Mouse (Mus musculus) neural tube, embryonic 11.5 days (tissue): ENCODE results near the gene Msh5. TPM values are rescaled to one million over a fixed set of nuclear protein-coding genes. Genes with fewer than 3 reads are reported as not detected.
"Not testable (repeated sequence)": the region's sequence is repeated elsewhere in the genome, so short reads cannot be mapped to it uniquely, and the experiment has no call there.

ENCODE experiments used
- ATAC-seq: fragments of 200-750 bp; cut with Nextera tagmentation; 2 replicates; pipeline ENCODE4 v1.8.0; 2017; ENCODE audit warnings: moderate number of reproducible peaks, mild to moderate bottlenecking, moderate TSS enrichment, moderate library complexity; ENCODE audit not compliant: insufficient read depth, low FRiP score, low TSS enrichment
- DNase-seq: peaks from one replicate; pipeline ENCODE4 v3.0.0-alpha.2; 2015; ENCODE audit warnings: low spot score
- H3K27ac ChIP-seq: fragments of 300-500 bp; sonication (generic); 2 replicates; pipeline ENCODE4 v1.5.1; 2014; ENCODE audit warnings: low read depth, mild to moderate bottlenecking, low read length
- H3K27me3 ChIP-seq: fragments of 300-500 bp; sonication (generic); 2 replicates; pipeline ENCODE4 v1.6.1; 2014; ENCODE audit warnings: mild to moderate bottlenecking, low read length, mixed read lengths; ENCODE audit not compliant: control insufficient read depth, insufficient read depth
- H3K36me3 ChIP-seq: fragments of 300-500 bp; sonication (generic); 2 replicates; pipeline ENCODE4 v1.6.1; 2014; ENCODE audit warnings: mild to moderate bottlenecking, low read length, moderate library complexity, mixed read lengths; ENCODE audit not compliant: control insufficient read depth, insufficient read depth
- H3K4me1 ChIP-seq: fragments of 300-500 bp; sonication (generic); 2 replicates; pipeline ENCODE4 v1.6.1; 2014; ENCODE audit warnings: low read length, mixed read lengths; ENCODE audit not compliant: control insufficient read depth, insufficient read depth
- H3K4me2 ChIP-seq: fragments of 300-500 bp; sonication (generic); 2 replicates; pipeline ENCODE4 v1.6.1; 2014; ENCODE audit warnings: low read depth, mild to moderate bottlenecking, moderate library complexity
- H3K4me3 ChIP-seq: fragments of 300-500 bp; sonication (generic); 2 replicates; pipeline ENCODE4 v1.5.1; 2014; ENCODE audit warnings: low read depth, low read length
- H3K9ac ChIP-seq: fragments of 300-500 bp; sonication (generic); 2 replicates; pipeline ENCODE4 v1.6.1; 2014; ENCODE audit warnings: mild to moderate bottlenecking, low read length
- H3K9me3 ChIP-seq: fragments of 300-500 bp; sonication (generic); 2 replicates; pipeline ENCODE4 v1.6.1; 2016; ENCODE audit warnings: low read length; ENCODE audit not compliant: control insufficient read depth
- WGBS: fragments of 180-500 bp; shearing (Covaris S2); extraction: QIAGEN DNeasy Blood & Tissue Kit; methylation state at CpG from one replicate; pipeline ENCODE4 v1.1.7; 2014; 5-methylcytosine and 5-hydroxymethylcytosine counted together
- polyA plus RNA-seq: library from polyadenylated mRNA; unstranded; fragments of >200 nt; fragmentation: Nextera tagmentation; extraction: Ambion mirVana; gene quantifications from 2 replicates; pipeline ENCODE4 v1.2.1, GENCODE M21; 2014

Msh5 gene
- polyA plus RNA-seq, 1 experiment from 2014 or later, result 4.1 TPM

- no peak for DNase-seq
- Histone ChIP-seq H3K27me3 (no peaks in the 10 kb centered on the region), H3K9ac (no peak within 1 kb of the TSS), H3K27ac (no peak within 1 kb of the TSS), H3K4me3 (no peak within 1 kb of the TSS), H3K4me1 (no peaks in the 10 kb centered on the region), H3K4me2 (no peak within 1 kb of the TSS), H3K9me3 (no peaks in the 10 kb centered on the region), H3K36me3 (peaks cover 31% of the 10 kb centered on the region)
- ATAC-seq, result no peak
- WGBS, result 84% methylated on average over 12 of the region's 12 CpGs
Measured at GRCm38 (mm10) chr17:35016376-35016775, 30.2 kb downstream of the Msh5 start, which contains the start of gene Vwa7. Gene Vwa7 (plus strand): TSS chr17:35016579.

DNA sequence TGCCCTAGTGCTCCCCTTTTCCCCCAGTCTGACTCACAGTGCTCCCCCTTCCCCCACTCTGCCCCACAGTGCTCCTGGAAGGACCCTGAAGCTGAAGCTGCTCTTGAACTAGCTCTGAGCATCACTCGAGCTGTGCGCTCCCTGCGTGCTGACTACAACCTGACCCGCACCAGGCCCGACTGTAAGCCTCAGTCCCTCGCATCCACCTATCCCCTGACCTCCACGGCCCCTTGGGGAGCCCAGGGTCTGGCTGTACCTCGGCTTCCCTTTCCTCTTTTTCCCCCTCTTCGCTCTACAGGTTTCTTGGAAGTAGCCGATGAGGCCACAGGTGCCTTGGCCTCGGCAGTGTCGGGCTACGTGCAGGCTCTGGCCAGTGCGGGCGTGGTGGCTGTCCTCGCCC lies 31.2 kb downstream of the Msh5 start:
- Histone ChIP-seq H3K4me1 (no peaks in the 10 kb centered on the region), H3K27ac (no peak overlapping the region), H3K4me3 (no peak overlapping the region), H3K27me3 (no peaks in the 10 kb centered on the region), H3K4me2 (no peak overlapping the region), H3K36me3 (peaks cover 38% of the 10 kb centered on the region), H3K9ac (no peak overlapping the region), H3K9me3 (no peaks in the 10 kb centered on the region)
- ATAC-seq (no peak), DNase-seq (no peak)
- 92% methylated on average over 16 of the region's 16 CpGs for WGBS

- Histone ChIP-seq H3K4me2 (no peak overlapping the region), H3K27ac (no peak overlapping the region), H3K4me3 (no peak overlapping the region), H3K9ac (no peak overlapping the region), H3K27me3 (no peaks in the 10 kb centered on the region), H3K4me1 (no peaks in the 10 kb centered on the region), H3K9me3 (no peaks in the 10 kb centered on the region), H3K36me3 (peaks cover 41% of the 10 kb centered on the region)
- ATAC-seq (no peak), DNase-seq (no peak)
- WGBS, result 89% methylated on average over 6 of the region's 6 CpGs
Measured at GRCm38 (mm10) chr17:35013221-35013620, 33.3 kb downstream of the Msh5 start.

GRCm38 (mm10) chr17:35012430-35012829 lies 34.1 kb downstream of the Msh5 start:
- H3K27me3 ChIP-seq, result no peaks in the 10 kb centered on the region
- no peak overlapping the region for H3K4me3 ChIP-seq
- H3K9me3 ChIP-seq, result no peaks in the 10 kb centered on the region
- ATAC-seq (no peak), DNase-seq (no peak)
- no peak overlapping the region for H3K27ac ChIP-seq
- no peak overlapping the region for H3K4me2 ChIP-seq
- 81% methylated on average over 13 of the region's 13 CpGs for WGBS
- no peaks in the 10 kb centered on the region for H3K4me1 ChIP-seq
- H3K36me3 ChIP-seq, result peaks cover 45% of the 10 kb centered on the region
- H3K9ac ChIP-seq, result no peak overlapping the region

GRCm38 (mm10) chr17:35011440-35011839 lies 35.1 kb downstream of the Msh5 start:
- H3K36me3 ChIP-seq, result peaks cover 48% of the 10 kb centered on the region
- no peaks in the 10 kb centered on the region for H3K4me1 ChIP-seq
- 94% methylated on average over 8 of the region's 8 CpGs for WGBS

DNA sequence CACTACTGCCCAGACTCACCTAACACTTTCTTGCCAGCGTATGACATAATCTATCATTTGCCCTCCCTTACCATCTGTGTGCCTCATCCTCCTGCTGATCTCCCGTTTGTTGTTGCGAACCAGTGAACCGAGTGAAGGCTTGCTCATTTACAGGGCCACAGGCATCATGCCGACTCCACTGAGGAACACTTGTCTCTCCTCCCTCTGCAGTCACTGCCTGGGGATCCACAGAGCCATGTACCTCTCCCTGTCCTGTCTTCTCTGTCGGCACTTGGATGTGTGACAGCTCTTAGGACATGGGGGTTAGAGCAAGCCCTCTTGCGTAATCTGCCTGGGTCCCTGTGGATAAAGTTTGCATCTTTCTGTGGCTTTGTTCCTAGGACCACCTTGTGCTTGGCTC lies 37.0 kb downstream of the Msh5 start:
- no peak for ATAC-seq
- Histone ChIP-seq H3K4me1 (no peaks in the 10 kb centered on the region), H3K27ac (no peak overlapping the region), H3K36me3 (peaks cover 49% of the 10 kb centered on the region), H3K4me3 (no peak overlapping the region), H3K4me2 (no peak overlapping the region), H3K9me3 (no peaks in the 10 kb centered on the region), H3K27me3 (no peaks in the 10 kb centered on the region), H3K9ac (no peak overlapping the region)
- DNase-seq, result no peak
- 86% methylated on average over 7 of the region's 7 CpGs for WGBS

More at GRCm38 (mm10) chr17:35011440-35011839, 35.1 kb downstream of the Msh5 start:
- no peak overlapping the region for H3K4me2 ChIP-seq
- DNase-seq, result no peak
- H3K9me3 ChIP-seq, result no peaks in the 10 kb centered on the region
- H3K27ac ChIP-seq, result no peak overlapping the region
- no peak overlapping the region for H3K4me3 ChIP-seq
- ATAC-seq, result no peak
- H3K27me3 ChIP-seq, result no peaks in the 10 kb centered on the region
- no peak overlapping the region for H3K9ac ChIP-seq

GRCm38 (mm10) chr17:35007387-35007991 lies 39.1 kb downstream of the Msh5 start:
- no peak for DNase-seq
- 93% methylated on average over 7 of the region's 7 CpGs for WGBS
- H3K27me3 ChIP-seq, result no peaks in the 10 kb centered on the region
- no peak overlapping the region for H3K4me2 ChIP-seq
- H3K4me1 ChIP-seq, result peaks cover 8% of the 10 kb centered on the region
- H3K27ac ChIP-seq, result no peak overlapping the region
- H3K36me3 ChIP-seq, result peaks cover 36% of the 10 kb centered on the region
- H3K9ac ChIP-seq, result no peak overlapping the region
- no peak for ATAC-seq
- no peaks in the 10 kb centered on the region for H3K9me3 ChIP-seq
- H3K4me3 ChIP-seq, result no peak overlapping the region

DNA sequence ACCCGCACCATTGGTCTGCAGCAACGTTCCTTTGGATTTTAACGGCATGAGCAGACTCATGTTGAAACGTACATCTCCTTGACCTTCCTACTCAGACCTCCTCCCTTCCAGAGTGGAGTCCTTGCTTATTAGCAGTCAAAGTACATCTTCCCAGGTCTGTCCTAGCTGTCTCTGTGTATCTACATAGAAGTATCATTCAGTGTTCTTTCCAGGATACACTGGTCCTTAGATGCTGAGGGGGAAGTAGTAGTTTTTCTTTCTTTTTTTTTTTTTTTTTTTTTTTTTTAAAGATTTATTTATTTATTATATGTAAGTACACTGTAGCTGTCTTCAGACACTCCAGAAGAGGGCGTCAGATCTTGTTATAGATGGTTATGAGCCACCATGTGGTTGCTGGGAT lies 40.6 kb downstream of the Msh5 start:
- DNase-seq, H3K9ac ChIP-seq, H3K4me3 ChIP-seq, H3K4me2 ChIP-seq, H3K27ac ChIP-seq, H3K9me3 ChIP-seq, ATAC-seq, H3K27me3 ChIP-seq: not testable (repeated sequence)
- H3K4me1 ChIP-seq, result peaks cover 11% of the 10 kb centered on the region
- 98% methylated on average over 4 of the region's 5 CpGs for WGBS
- H3K36me3 ChIP-seq, result peaks cover 24% of the 10 kb centered on the region

GRCm38 (mm10) chr17:35005158-35005557 lies 41.4 kb downstream of the Msh5 start:
- Histone ChIP-seq H3K27ac (no peak overlapping the region), H3K4me2 (no peak overlapping the region), H3K36me3 (peaks cover 21% of the 10 kb centered on the region), H3K4me1 (peaks cover 11% of the 10 kb centered on the region), H3K27me3 (no peaks in the 10 kb centered on the region), H3K9ac (no peak overlapping the region), H3K4me3 (0 out of 2 replicates have a peak overlapping the region, but pooled peaks have one; percentile 0), H3K9me3 (no peaks in the 10 kb centered on the region)
- DNase-seq, result no peak
- ATAC-seq, result no peak
- WGBS, result 93% methylated on average over 10 of the region's 10 CpGs
